In genomic region chrX:51000791-51001190, GRCm38 (mm10) we compare ENCODE assay signal across 11 mouse cellular contexts. TPM values are rescaled to one million over a fixed set of nuclear protein-coding genes. Genes with fewer than 3 reads are reported as not detected.
"Had no signal": no experiment of that assay in that cellular context is flagged by ENCODE, and none has a peak within 500 bp of the region (broad histone marks: within the 10 kb centered on the region; RNA-seq: fewer than 3 reads in every experiment).

No protein-coding gene starts in this region.

- DNase-seq: kidney, postnatal 4 days; layer of hippocampus, postnatal 36 days; lung, adult 18-20 months; retina, postnatal 1 day; right cerebral cortex, postnatal 14 days; thymus, postnatal 4 days had no signal

RNA-seq across cellular contexts. Expression of gene Frmd7, which starts 58.3 kb away (rescaled TPM):
- total RNA-seq: liver, adult 2 months; megakaryocyte-erythroid progenitor cell, adult 5-6 weeks had no signal
- polyA plus RNA-seq: kidney, postnatal 0 days; liver, adult 2 months; midbrain, embryonic 12.5 days; stomach, postnatal 0 days had no signal
